Mouse (Mus musculus) small intestine, adult 2 months (tissue): Measurements from ENCODE around the gene Nipa2.

Source experiments
- CTCF ChIP-seq: fragments of 200-500 bp; IDR thresholded peaks from 2 replicates; pipeline ENCODE4 v1.5.1; 2012; ENCODE audit warnings: low read depth, mild to moderate bottlenecking, control low read depth, inconsistent platforms, low read length, moderate library complexity, mixed read lengths; ENCODE audit not compliant: insufficient replicate concordance, insufficient read length; ENCODE audit errors: extremely low read depth
- POLR2A ChIP-seq: fragments of 200-500 bp; IDR thresholded peaks from 2 replicates; pipeline ENCODE4 v1.6.1; 2012; ENCODE audit warnings: low read depth, mild to moderate bottlenecking, control low read depth, inconsistent platforms, low read length, moderate library complexity

- TF ChIP-seq CTCF (no peak), POLR2A (no peak)
These were observed 52.8 kb downstream of the Nipa2 start for GRCm38 (mm10) chr7:55909519-55909918.
